Mouse (Mus musculus) telencephalon, adult 2 months (tissue): ENCODE measurements around the gene Cacnb4.

Experiments used
- DNase-seq: peaks from one replicate; pipeline ENCODE4 v3.0.0-alpha.2; 2011; ENCODE audit warnings: low read depth, low spot score

The Cacnb4 gene

DNA sequence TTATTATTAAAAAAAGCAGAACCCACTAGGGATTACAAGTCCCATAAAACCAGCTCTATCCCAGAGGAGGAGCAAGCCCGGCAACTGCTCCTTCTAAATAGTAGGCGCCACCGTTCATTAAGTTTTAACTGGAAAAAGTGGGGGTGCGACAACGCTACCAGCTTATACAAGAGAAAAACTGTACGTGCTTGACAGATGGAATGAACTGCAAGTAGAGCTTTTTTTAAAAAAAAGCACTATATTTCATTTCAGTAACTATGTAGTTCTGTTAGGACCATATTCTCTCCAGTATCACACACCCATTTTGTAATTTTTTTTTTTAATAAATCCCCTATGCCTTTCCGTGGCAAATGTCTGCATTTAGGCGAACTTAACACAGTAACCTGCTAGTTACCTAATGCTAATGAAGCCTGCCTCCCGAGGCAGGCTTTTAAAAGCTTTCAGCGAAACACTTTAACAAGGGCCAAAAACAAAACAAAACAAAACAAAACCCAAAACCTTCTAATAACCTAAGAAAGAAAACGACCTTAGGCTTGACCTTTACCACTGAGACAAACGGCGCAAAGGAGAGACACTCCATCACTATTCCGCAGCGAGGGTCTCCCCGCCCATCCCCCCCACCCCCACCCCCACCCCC is 252.9 kb downstream of the Cacnb4 start:
- DNase-seq = no peak

DNA sequence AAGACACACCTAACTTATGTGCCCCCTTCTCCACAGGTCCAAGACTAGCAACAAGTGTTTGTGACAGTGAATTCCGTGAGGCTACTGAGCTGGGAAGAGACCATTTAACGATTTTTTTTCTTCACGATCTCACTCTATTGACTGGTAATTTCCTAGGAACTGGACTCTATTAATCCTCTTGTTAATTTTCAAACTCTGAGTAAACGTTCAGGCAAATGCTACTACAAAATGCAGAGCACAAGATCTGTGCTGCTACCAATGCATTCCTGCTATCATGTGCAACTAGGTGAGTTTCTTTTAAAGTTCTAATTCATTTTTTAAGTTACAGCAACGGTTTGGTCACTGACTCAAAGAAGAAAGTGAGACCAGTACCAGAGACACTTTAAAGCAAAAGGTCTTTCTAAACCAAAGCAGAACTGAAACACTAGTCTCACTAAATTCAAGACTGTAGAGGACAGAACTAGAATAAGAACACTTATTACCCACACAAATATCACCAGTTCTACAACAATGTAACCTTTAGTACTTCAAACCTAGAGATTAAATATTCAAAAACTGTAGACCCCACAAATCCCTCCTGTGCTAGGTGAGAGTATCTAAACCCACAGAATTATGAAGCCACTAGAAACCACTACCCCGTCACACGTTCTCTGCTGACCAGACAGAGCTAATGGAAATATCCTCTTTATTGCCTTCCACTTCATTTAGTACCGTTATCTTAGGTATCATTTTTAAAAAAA is 253.6 kb downstream of the Cacnb4 start:
- no peak for DNase-seq

DNA sequence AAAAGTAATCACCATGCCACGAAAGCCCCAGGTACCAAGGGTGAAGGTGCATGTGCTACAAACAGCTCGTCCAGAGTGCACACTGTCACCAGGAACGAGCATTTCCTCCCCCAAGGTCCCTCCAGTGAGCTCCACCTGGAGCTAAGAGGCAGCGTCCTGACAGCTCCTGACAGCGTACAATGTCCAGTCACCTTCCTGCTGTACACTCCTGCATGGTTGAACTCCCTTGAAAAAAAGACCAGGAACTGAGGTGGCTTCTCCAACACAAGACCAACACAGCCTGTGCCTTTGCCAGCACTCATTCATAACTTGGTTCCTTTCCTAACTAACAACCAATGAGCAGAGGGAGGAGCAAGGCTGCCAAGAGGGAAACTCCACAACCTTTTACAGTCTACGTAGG is 255.4 kb downstream of the Cacnb4 start:
- no peak for DNase-seq

DNA sequence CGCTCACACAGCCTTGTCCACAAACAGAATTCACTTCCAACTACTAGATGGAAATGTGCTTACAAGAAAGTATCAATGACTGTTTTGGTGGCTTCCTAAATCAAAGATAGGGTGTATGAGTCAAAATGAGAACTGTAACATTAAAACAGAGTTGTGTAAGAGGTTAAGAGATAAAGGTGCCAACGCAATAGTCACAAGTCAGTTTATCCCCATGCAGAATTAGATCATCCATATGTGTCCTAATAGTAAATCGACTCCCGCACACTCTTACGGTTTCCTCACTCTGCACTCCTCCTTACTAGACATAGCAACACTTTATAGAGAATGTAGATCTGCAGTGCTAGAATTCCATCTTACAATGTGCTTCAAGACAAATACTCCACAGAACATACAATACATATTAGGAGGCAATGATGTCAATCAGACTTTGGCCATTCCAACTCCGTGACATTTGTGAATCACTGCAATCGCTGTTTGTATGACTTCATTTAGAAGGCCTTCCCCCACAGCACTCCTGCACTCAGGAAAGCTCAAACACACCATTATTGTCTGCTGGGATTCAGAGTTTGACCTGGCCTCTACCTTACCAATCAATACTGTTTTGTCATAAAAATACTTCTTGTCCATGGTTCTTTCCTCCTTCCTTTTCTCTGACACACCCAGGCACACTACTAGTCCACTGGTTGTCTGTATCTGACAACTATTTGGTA is 256.5 kb downstream of the Cacnb4 start:
- DNase-seq = no peak

DNA sequence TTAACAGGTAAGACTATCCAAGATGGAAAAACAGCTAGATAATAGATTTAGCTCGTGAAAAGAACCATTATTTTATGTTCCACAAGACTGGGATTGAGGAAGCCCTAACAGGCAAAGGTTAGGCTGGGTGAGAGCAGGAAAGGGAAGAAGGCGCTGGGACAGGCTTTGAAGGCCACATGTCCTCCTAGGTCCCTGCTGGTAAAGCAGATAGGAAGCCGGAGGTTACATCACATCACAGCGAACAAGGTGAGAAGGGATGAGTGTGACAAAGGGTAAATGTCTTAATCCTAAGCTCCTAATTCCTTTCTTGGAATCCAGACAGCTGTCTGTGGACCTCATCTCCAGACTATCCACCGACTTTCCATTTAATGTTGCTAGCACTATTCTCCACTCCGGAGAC is 257.3 kb downstream of the Cacnb4 start:
- DNase-seq = no peak

DNA sequence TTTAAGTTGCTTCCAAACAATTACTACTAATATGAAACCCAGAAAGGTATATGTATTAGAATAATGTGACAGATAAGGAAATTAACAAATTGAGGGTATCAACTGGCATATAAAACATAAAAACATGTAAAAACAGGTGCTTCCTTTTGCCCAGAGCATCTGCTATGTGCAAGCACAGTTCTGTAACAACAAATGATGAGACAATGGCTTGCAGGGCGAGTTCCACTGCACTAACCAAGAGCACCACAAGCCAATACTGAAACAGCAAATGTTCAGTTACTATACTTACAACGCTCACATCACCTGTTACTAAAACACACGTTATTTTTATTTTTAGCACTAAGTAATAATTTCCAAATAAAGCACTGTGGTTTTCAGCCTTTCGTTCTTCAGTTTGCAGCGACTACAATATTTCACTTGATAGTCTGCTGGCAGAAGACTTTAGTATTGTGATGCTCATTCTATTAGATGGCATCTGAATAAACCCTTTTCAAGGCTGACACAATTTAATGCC is 264.1 kb downstream of the Cacnb4 start:
- DNase-seq = no peak

DNA sequence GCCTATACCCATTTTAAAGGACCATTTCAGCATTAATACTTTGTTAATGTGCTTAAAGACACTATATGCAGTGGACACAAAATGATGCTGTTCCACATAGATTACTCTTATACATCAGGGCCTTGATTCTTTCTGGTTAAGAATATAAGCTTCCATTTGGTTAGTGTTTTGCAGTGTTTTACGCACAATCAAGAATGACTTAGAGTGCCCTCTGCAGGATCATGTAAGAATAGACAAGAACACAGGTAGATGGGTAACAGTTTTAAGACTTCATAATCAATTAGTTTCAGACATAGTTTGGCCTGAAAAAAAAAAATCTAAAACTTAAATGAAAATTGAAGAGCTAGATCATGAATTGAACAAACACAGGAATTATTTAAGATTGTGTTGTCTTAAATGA is 270.2 kb downstream of the Cacnb4 start:
- DNase-seq = no peak

DNA sequence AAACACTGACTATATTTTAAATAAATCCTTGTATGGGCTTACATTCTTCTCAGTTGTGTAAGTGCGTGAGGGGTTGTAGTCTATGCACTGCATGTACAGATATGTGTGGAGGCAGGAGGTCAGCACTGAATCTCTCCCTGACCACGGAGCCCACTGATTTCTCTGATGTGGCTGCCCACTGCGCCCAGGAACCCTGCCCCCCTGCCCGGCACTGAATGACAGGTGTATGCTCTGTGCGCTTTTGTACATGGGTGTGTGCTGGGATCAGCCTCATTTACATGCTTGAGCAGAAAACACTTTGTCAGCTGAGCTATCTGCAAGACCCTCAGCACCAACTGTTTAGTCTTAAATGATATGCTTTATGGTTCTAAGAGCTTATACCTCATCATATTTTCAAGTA is 271.4 kb downstream of the Cacnb4 start:
- no peak for DNase-seq

DNA sequence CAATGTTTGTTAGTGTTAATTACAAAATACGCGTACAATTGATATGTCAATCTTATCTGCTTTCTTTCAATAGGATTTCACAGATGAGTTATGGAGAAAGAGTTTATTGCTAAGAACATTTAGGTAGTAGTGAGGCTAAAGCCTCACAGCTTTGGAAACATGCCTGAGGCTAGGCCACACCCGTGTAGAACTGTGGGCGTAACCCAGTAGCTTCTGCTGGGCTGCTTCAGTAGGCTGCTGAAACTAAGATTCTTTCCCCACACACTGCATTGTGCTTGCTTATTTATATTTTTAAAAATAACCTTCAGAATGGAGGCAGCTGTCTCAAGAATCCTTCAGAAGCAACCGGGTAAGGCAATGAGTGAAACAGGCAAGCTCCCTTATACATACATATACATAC is 282.1 kb downstream of the Cacnb4 start:
- peak; percentile 54 for DNase-seq

DNA sequence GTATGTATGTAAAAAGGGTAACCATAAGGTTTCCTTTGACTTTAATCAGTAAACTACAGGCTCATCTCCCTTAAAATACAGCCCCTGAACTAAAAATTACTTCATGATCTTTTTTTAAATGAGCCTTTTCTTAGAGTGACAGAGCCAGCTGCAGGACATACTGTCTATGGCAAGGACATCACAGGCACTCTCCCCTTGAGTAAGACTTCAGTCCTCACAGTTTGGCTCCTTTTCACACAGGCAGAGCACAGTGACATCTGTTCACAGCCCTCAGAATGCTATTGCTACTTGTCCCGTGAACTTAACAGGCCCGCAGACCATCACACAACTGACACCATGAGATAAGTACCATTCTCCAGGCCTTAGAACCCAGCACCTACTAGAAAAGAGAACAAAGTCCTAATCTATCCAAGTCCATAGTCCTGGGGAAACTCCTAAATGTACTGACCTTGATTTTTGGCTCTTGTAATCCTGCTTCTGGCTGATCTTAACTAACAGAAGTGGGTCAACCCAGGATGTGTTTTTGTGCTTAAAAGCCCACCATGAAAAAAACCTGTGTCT is 286.1 kb downstream of the Cacnb4 start:
- DNase-seq = no peak

DNA sequence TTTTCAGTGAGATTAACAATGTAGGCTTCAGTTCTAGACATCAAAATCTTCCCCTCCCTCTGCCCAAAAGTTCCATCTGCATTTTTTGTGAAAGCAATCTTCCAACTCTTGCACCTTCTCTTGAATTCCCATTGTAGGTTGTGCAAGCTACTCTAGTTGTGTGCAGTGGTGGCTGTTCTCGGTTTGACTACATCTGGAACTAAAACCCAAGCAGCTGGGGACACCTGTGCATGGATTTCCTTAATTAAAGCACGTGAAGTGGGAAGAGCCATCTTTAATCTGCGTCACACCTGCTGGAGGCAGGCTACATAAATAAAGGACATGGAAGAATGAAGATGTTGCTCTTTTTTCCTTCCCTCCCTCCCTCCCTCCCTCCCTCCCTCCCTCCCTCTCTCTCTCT is 286.7 kb downstream of the Cacnb4 start:
- DNase-seq = no peak

DNA sequence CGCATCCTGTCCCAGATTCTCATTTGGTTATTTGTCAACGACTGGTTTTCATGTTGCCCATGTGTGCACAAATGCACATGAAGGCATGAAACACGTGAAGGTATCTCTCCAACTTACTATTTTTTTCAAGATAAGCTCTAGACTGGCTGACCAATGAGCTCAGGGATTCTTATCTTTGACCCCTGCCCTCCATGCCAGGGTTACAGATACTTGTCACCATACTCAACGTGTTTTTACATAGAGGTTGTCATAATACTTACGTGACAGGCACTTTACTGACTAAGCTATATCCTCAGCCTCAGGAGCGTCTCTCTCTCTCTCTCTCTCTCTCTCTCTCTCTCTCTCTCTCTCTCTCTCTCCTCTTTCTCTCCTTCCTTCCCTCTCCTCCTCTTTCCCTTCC is 290.2 kb downstream of the Cacnb4 start:
- no peak for DNase-seq

DNA sequence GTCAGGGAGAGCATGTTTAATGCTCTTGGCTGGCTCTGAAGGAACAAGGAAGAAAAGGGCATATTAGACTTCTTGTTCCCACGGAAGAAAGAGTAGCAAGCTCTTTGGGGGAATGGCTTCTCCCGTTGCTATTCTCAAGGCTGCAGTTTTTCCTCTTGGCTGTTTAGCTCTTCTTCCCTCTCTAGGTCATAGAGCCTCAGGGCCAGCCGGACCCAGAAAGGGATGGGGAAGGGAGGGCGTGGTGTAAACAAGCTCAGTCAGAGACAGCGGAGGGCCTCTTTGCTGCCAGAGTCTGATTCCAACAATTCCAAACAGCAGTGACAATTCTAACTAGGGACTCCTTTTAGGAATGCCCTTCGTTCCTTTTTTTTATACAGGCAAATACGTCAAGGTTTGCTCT is 290.6 kb downstream of the Cacnb4 start:
- no peak for DNase-seq

DNA sequence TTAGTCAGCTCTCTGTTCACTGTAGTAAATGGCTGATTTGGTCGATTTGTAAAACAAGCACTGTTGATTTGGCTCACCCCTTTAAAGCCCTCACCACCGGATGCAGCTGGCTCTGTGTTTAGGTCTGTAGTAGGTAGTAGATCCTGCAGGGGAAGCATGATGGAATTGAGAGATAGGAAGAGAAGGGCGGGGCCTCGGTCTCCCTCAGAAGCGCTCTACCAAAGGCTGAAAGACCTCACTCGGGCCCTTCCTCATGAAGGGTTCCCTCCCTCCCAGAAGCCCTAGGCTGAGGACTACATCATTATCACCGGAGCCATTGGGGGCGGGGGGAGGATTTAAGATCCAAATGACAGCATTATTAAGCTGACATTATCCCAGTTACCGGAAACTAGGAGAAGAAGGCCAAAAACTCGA is 297.8 kb downstream of the Cacnb4 start:
- no peak for DNase-seq

DNA sequence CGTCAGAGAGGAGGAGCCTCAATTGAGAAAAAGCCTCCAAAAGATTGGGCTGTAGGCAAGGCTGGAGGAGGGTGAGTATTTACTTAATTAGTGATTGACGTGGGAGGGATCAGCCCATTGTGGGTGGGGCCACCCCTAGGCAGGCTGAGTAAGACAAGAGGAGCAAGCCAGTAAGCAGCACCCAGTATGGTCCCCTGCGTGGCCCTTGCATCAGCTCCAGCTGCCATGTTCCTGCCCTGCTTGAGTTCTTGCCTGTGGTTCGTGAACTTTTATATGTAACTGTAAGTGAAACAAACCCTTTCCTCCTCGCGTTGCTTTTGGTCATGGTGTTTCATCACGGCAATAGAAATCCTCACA is 298.2 kb downstream of the Cacnb4 start, which contains the start of gene Neb:
Neb (minus strand) TSS at position 27 of the 357 bp plus-strand sequence.
- no peak for DNase-seq
